Mouse (Mus musculus): ENCODE measurements around the gene Arid5b. TPM values are rescaled to one million over a fixed set of nuclear protein-coding genes. Genes with fewer than 3 reads are reported as not detected.

Gene Arid5b
- total RNA-seq, 2 experiments from 2014 or later: 8.3 to 16.9 TPM

GRCm38 (mm10) chr10:68086973-68087372 is 191.6 kb downstream of the Arid5b start:
- no peak for DNase-seq
- Histone ChIP-seq H3K27ac (no peak overlapping the region), H3K4me3 (no peak overlapping the region)
- intact Hi-C loops (cut with DNase I): no loop called here
- TF ChIP-seq CTCF (IDR thresholded peaks at IDR 0.05): no peak

- intact Hi-C loops (cut with DNase I): no loop called here
- no peak overlapping the region for H3K27ac ChIP-seq
- no peak for TF ChIP-seq CTCF (IDR thresholded peaks at IDR 0.05)
- no peak for DNase-seq
- H3K4me3 ChIP-seq: no peak overlapping the region
Measured at GRCm38 (mm10) chr10:68085574-68085973, 193.0 kb downstream of the Arid5b start.

GRCm38 (mm10) chr10:68081712-68082111 is 196.8 kb downstream of the Arid5b start:
- no peak for TF ChIP-seq CTCF (IDR thresholded peaks at IDR 0.05)
- intact Hi-C loops (cut with DNase I): no loop called here
- DNase-seq: no peak
- Histone ChIP-seq H3K4me3 (no peak overlapping the region), H3K27ac (0 out of 2 replicates have a peak overlapping the region, but pooled peaks have one; percentile 12)

- Histone ChIP-seq H3K4me3 (no peak overlapping the region), H3K27ac (no peak overlapping the region)
- no peak for DNase-seq
- no peak for TF ChIP-seq CTCF (IDR thresholded peaks at IDR 0.05)
- intact Hi-C loops (cut with DNase I): no loop called here
Measured at GRCm38 (mm10) chr10:68079910-68080670, 198.4 kb downstream of the Arid5b start.

- TF ChIP-seq CTCF (IDR thresholded peaks at IDR 0.05): no peak
- Histone ChIP-seq H3K27ac (no peak overlapping the region), H3K4me3 (no peak overlapping the region)
- no peak for DNase-seq
- intact Hi-C loops (cut with DNase I): no loop called here
Measured at GRCm38 (mm10) chr10:68078708-68079107, 199.8 kb downstream of the Arid5b start.

GRCm38 (mm10) chr10:68075181-68075580 is 203.4 kb downstream of the Arid5b start:
- no peak overlapping the region for H3K27ac ChIP-seq
- intact Hi-C loops (cut with DNase I): no loop called here

GRCm38 (mm10) chr10:68074291-68074690 is 204.2 kb downstream of the Arid5b start:
- peak overlapping the region; percentile 13; the same call in 1 of the 2 replicates for H3K27ac ChIP-seq
- DNase-seq: no peak
- intact Hi-C loops (cut with DNase I): no loop called here
- H3K4me3 ChIP-seq: no peak overlapping the region
- no peak for TF ChIP-seq CTCF (IDR thresholded peaks at IDR 0.05)

More at GRCm38 (mm10) chr10:68075181-68075580, 203.4 kb downstream of the Arid5b start:
- TF ChIP-seq CTCF (IDR thresholded peaks at IDR 0.05): no peak
- no peak for DNase-seq
- H3K4me3 ChIP-seq: no peak overlapping the region

- intact Hi-C loops (cut with DNase I): no loop called here
- no peak for TF ChIP-seq CTCF (IDR thresholded peaks at IDR 0.05)
- H3K27ac ChIP-seq: no peak overlapping the region
- H3K4me3 ChIP-seq: no peak overlapping the region
- DNase-seq: no peak
Measured at GRCm38 (mm10) chr10:68072626-68073025, 205.9 kb downstream of the Arid5b start.

- intact Hi-C loops (cut with DNase I): no loop called here
- TF ChIP-seq CTCF (IDR thresholded peaks at IDR 0.05): no peak
- no peak for DNase-seq
- no peak overlapping the region for H3K27ac ChIP-seq
- H3K4me3 ChIP-seq: no peak overlapping the region
Measured at GRCm38 (mm10) chr10:68071041-68071440, 207.5 kb downstream of the Arid5b start.

- H3K27ac ChIP-seq: no peak overlapping the region
- TF ChIP-seq CTCF (IDR thresholded peaks at IDR 0.05): no peak
- DNase-seq: no peak
- intact Hi-C loops (cut with DNase I): no loop called here
- H3K4me3 ChIP-seq: no peak overlapping the region
Measured at GRCm38 (mm10) chr10:68068426-68068825, 210.1 kb downstream of the Arid5b start.

GRCm38 (mm10) chr10:68067961-68068360 is 210.6 kb downstream of the Arid5b start:
- Histone ChIP-seq H3K4me3 (no peak overlapping the region), H3K27ac (no peak overlapping the region)
- DNase-seq: no peak
- intact Hi-C loops (cut with DNase I): no loop called here
- TF ChIP-seq CTCF (IDR thresholded peaks at IDR 0.05): no peak

GRCm38 (mm10) chr10:68066173-68066572 is 212.4 kb downstream of the Arid5b start:
- no peak for DNase-seq
- intact Hi-C loops (cut with DNase I): no loop called here
- H3K27ac ChIP-seq: no peak overlapping the region
- no peak for TF ChIP-seq CTCF (IDR thresholded peaks at IDR 0.05)
- no peak overlapping the region for H3K4me3 ChIP-seq

- intact Hi-C loops (cut with DNase I): no loop called here
- Histone ChIP-seq H3K4me3 (no peak overlapping the region), H3K27ac (no peak overlapping the region)
- DNase-seq: no peak
- no peak for TF ChIP-seq CTCF (IDR thresholded peaks at IDR 0.05)
Measured at GRCm38 (mm10) chr10:68064571-68064970, 214.0 kb downstream of the Arid5b start.

Data from gastrocnemius, adult 2 months (tissue).